Mouse (Mus musculus): ENCODE results near the gene Fitm1. TPM values are rescaled to one million over a fixed set of nuclear protein-coding genes. Genes with fewer than 3 reads are reported as not detected.

The Fitm1 gene
- polyA plus RNA-seq, 1 experiment from 2014 or later: not detected

- H3K27ac ChIP-seq (replicated peaks): no peak overlapping the region
- WGBS: 93% methylated on average over 11 of the region's 11 CpGs
- H3K4me2 ChIP-seq (replicated peaks): no peak overlapping the region
- peaks cover 10% of the 10 kb centered on the region; the same call in 1 of the 2 replicates for H3K4me1 ChIP-seq
- peaks cover 79% of the 10 kb centered on the region for H3K36me3 ChIP-seq
- no peak overlapping the region for H3K4me3 ChIP-seq
- no peak overlapping the region for H3K9ac ChIP-seq (replicated peaks)
- ATAC-seq (ENCODE audit: low FRiP score, low read depth): no peak
- H3K9me3 ChIP-seq: no peaks in the 10 kb centered on the region
- H3K27me3 ChIP-seq: no peaks in the 10 kb centered on the region
Observed at GRCm38 (mm10) chr14:55604823-55605222, 29.4 kb downstream of the Fitm1 start.

GRCm38 (mm10) chr14:55605743-55606459 is 30.5 kb downstream of the Fitm1 start:
- H3K4me3 ChIP-seq: no peak overlapping the region
- H3K4me2 ChIP-seq (replicated peaks): no peak overlapping the region
- H3K27me3 ChIP-seq: no peaks in the 10 kb centered on the region
- no peaks in the 10 kb centered on the region for H3K9me3 ChIP-seq
- ATAC-seq (ENCODE audit: low FRiP score, low read depth): no peak
- peaks cover 68% of the 10 kb centered on the region for H3K36me3 ChIP-seq
- peaks cover 10% of the 10 kb centered on the region; the same call in 1 of the 2 replicates for H3K4me1 ChIP-seq
- no peak overlapping the region for H3K27ac ChIP-seq (replicated peaks)
- H3K9ac ChIP-seq (replicated peaks): no peak overlapping the region
- WGBS: 95% methylated on average over 16 of the region's 16 CpGs

DNA sequence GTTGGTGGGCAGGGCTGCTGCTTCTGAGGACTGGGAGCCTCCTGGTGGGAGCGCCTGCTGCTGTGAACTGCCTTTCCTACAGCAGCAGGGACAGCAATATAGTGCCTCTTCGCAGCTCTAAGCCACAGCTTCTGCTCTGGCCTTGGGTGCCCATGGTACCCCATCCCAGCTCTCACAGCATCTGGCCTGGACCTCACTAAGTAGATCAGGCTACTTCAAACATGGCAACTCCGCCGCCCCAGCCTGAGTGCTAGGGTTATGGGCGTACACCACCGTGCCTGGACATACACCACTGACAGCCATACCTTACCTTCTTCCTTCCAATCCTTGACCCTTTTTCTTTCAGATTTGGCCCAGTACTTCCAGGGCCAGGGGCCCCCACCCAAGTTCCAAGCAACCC is 32.9 kb downstream of the Fitm1 start:
- Histone ChIP-seq H3K4me1 (peaks cover 10% of the 10 kb centered on the region; the same call in 1 of the 2 replicates), H3K27ac (replicated peaks) (no peak overlapping the region), H3K4me2 (replicated peaks) (no peak overlapping the region), H3K9me3 (no peaks in the 10 kb centered on the region), H3K27me3 (no peaks in the 10 kb centered on the region), H3K36me3 (peaks cover 44% of the 10 kb centered on the region), H3K4me3 (no peak overlapping the region), H3K9ac (replicated peaks) (no peak overlapping the region)
- no peak for ATAC-seq (ENCODE audit: low FRiP score, low read depth)
- WGBS: 97% methylated on average over 6 of the region's 6 CpGs

GRCm38 (mm10) chr14:55613346-55613745 is 37.9 kb downstream of the Fitm1 start:
- Histone ChIP-seq H3K4me3 (no peak overlapping the region), H3K4me1 (0 out of 2 replicates have a peak, but pooled peaks cover 5% of the 10 kb centered on the region), H3K9ac (replicated peaks) (no peak overlapping the region), H3K4me2 (replicated peaks) (no peak overlapping the region), H3K27me3 (peaks cover 6% of the 10 kb centered on the region), H3K9me3 (no peaks in the 10 kb centered on the region), H3K36me3 (peaks cover 12% of the 10 kb centered on the region), H3K27ac (replicated peaks) (no peak overlapping the region)
- WGBS: 78% methylated on average over 6 of the region's 6 CpGs
- no peak for ATAC-seq (ENCODE audit: low FRiP score, low read depth)

DNA sequence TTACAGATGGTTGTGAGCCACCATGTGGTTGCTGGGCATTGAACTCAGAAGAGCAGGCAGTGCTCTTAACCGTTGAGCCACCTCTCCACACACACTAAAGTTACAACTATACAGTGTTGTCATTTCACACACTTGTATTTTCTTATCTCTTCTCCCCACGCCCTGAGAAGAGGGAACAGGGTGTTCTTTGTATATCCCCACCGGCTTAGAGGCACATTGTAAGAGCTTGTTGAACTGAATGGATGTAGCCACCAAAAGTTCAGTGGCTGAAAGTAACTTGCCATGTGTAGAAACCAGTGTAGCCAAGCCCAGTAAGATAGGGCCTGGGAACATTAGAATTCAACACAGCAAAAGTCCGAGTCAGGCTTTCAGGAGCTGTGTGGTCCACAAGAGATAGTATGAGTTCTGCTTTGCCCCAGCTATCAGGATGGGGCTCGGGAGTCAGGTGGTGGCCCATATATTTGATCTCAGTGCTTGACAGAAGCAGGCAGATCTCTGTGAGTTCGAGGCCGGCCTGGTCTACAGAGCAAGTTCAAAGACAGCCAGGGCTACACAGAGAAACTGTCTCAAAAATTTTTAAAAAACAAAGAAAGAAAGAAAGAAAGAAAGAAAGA is 39.3 kb downstream of the Fitm1 start:
- H3K9ac ChIP-seq (replicated peaks): no peak overlapping the region
- no peak overlapping the region for H3K27ac ChIP-seq (replicated peaks)
- ATAC-seq (ENCODE audit: low FRiP score, low read depth): no peak
- no peak overlapping the region for H3K4me3 ChIP-seq
- no peaks in the 10 kb centered on the region for H3K36me3 ChIP-seq
- WGBS: 87% methylated on average over 7 of the region's 7 CpGs
- 0 out of 2 replicates have a peak, but pooled peaks cover 9% of the 10 kb centered on the region for H3K4me1 ChIP-seq
- H3K4me2 ChIP-seq (replicated peaks): no peak overlapping the region
- peaks cover 9% of the 10 kb centered on the region for H3K27me3 ChIP-seq
- H3K9me3 ChIP-seq: no peaks in the 10 kb centered on the region

GRCm38 (mm10) chr14:55615876-55616275 is 40.5 kb downstream of the Fitm1 start:
- no peaks in the 10 kb centered on the region for H3K9me3 ChIP-seq
- H3K4me1 ChIP-seq: 0 out of 2 replicates have a peak, but pooled peaks cover 9% of the 10 kb centered on the region
- no peak overlapping the region for H3K9ac ChIP-seq (replicated peaks)
- H3K27ac ChIP-seq (replicated peaks): no peak overlapping the region
- H3K36me3 ChIP-seq: no peaks in the 10 kb centered on the region
- 52% methylated on average over 2 of the region's 2 CpGs for WGBS
- ATAC-seq (ENCODE audit: low FRiP score, low read depth): no peak
- no peak overlapping the region for H3K4me2 ChIP-seq (replicated peaks)
- peaks cover 9% of the 10 kb centered on the region for H3K27me3 ChIP-seq
- H3K4me3 ChIP-seq: no peak overlapping the region

DNA sequence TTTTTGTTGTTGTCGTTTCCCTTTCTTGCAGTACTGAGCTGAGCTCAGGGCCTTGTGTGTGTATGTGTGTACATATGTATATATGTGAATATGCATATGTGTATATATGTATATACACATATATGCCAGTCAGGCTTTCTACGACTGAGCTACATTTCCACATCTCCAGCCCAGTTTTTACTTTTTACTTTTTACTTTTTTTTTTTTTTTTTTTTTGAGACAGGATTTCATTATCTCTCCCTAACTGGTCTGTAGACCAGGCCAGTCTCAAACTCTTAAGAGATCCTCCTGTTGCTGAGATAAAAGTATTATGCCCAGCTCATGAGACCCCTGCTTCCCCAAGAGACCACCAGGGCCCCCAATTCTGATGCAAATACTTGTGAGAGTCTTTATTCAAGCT is 41.4 kb downstream of the Fitm1 start:
- no peak overlapping the region for H3K27ac ChIP-seq (replicated peaks)
- no peak overlapping the region for H3K4me3 ChIP-seq
- H3K9ac ChIP-seq (replicated peaks): no peak overlapping the region
- 0 out of 2 replicates have a peak, but pooled peaks cover 9% of the 10 kb centered on the region for H3K4me1 ChIP-seq
- H3K36me3 ChIP-seq: no peaks in the 10 kb centered on the region
- ATAC-seq (ENCODE audit: low FRiP score, low read depth): no peak
- 63% methylated on average over 2 of the region's 2 CpGs for WGBS
- peaks cover 9% of the 10 kb centered on the region for H3K27me3 ChIP-seq
- H3K4me2 ChIP-seq (replicated peaks): no peak overlapping the region
- no peaks in the 10 kb centered on the region for H3K9me3 ChIP-seq

DNA sequence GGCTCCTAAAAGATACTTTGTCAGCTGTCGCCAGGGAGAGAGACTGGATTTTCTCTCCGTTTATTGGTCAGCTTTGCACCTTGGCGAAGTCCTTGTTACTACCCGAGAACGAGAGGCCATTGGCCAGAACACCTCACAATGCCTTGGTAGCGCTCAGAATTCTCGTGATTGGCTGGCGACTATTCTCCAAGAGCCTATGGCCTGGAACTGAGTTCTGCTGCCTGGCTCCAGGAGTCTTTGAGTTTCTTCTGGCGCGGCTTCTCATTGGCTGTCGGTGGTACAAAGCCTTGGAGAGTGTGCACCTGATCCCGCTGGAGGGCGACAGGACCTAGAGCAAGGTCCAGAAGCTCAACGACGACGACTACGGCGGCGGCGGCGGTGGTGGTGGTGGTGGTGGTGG is 42.4 kb downstream of the Fitm1 start, which contains the start of gene Rec8:
Gene Rec8 (plus strand): TSS at position 216 of the 400 bp plus-strand sequence.
- WGBS: 25% methylated on average over 21 of the region's 21 CpGs
- Histone ChIP-seq H3K27me3 (peaks cover 9% of the 10 kb centered on the region), H3K9ac (replicated peaks) (no peak within 1 kb of the TSS), H3K36me3 (no peaks in the 10 kb centered on the region), H3K4me1 (0 out of 2 replicates have a peak, but pooled peaks cover 9% of the 10 kb centered on the region), H3K9me3 (no peaks in the 10 kb centered on the region), H3K4me3 (peak within 1 kb of the TSS; percentile 19), H3K4me2 (replicated peaks) (peak within 1 kb of the TSS; percentile 30), H3K27ac (replicated peaks) (no peak within 1 kb of the TSS)
- ATAC-seq (ENCODE audit: low FRiP score, low read depth): peak; percentile 54; the same call in 1 of the 2 replicates

DNA sequence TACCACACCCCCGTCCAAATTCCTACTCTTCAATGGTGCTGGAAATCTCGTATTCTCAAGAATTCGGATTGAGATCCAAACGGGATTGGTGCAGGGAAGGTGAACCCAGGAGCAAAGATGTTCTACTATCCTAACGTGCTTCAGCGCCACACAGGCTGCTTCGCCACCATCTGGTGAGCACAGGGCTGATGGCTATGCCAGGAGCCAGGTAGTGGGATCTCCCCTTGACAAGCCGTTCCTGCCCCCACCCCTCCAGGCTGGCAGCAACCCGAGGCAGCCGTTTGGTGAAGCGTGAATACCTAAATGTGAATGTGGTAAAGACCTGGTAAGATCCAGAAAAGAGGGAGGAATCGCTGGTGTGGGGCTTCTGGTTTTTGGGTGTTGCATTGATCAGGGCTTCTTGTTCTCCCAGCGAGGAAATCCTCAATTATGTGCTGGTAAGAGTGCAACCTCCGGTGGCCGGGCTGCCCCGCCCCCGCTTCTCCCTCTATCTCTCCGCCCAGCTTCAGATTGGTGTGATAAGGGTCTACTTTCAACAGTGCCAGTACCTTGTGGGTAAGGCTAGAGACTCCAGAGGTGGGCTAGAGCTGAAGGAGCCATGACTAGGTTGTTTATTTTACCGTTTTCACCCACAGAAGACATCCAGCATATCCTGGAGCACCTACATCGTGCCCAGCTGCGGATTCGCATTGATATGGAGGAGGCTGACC is 43.2 kb downstream of the Fitm1 start:
- Histone ChIP-seq H3K27ac (replicated peaks) (no peak overlapping the region), H3K9me3 (no peaks in the 10 kb centered on the region), H3K36me3 (0 out of 2 replicates have a peak, but pooled peaks cover 1% of the 10 kb centered on the region), H3K27me3 (peaks cover 9% of the 10 kb centered on the region), H3K9ac (replicated peaks) (no peak overlapping the region), H3K4me2 (replicated peaks) (peak overlapping the region; percentile 30), H3K4me1 (0 out of 2 replicates have a peak, but pooled peaks cover 9% of the 10 kb centered on the region), H3K4me3 (peak overlapping the region; percentile 19)
- no peak for ATAC-seq (ENCODE audit: low FRiP score, low read depth)
- 53% methylated on average over 22 of the region's 22 CpGs for WGBS

Other genes with a start within 250 kb of the Fitm1 start
- gene Dhrs4, start 96.9 kb upstream of the Fitm1 start, polyA plus RNA-seq (2016; fragmentation: Nextera tagmentation; extraction: Ambion mirVana): 38.2 and 39.6 TPM in 2 replicates
- gene Carmil3, start 85.0 kb upstream of the Fitm1 start, polyA plus RNA-seq (2016; fragmentation: Nextera tagmentation; extraction: Ambion mirVana): 13.8 and 14.8 TPM in 2 replicates
- gene Cpne6, start 65.2 kb upstream of the Fitm1 start, polyA plus RNA-seq (2016; fragmentation: Nextera tagmentation; extraction: Ambion mirVana): 0.42 and 0.79 TPM in 2 replicates
- gene Nrl, start 50.6 kb upstream of the Fitm1 start, polyA plus RNA-seq (2016; fragmentation: Nextera tagmentation; extraction: Ambion mirVana): not detected in 2 replicates
- gene Pck2, start 35.4 kb upstream of the Fitm1 start, polyA plus RNA-seq (2016; fragmentation: Nextera tagmentation; extraction: Ambion mirVana): 16.8 and 22.0 TPM in 2 replicates
- gene Dcaf11, start 15.6 kb upstream of the Fitm1 start, polyA plus RNA-seq (2016; fragmentation: Nextera tagmentation; extraction: Ambion mirVana): 113 and 117 TPM in 2 replicates
- gene A730061H03Rik, start 15.2 kb upstream of the Fitm1 start, polyA plus RNA-seq (2016; fragmentation: Nextera tagmentation; extraction: Ambion mirVana): not detected in 2 replicates
- gene Psme1, start 2.5 kb downstream of the Fitm1 start, polyA plus RNA-seq (2016; fragmentation: Nextera tagmentation; extraction: Ambion mirVana): 122 and 127 TPM in 2 replicates
- 6.4 and 6.7 TPM in 2 replicates for gene Emc9, start 9.7 kb downstream of the Fitm1 start, polyA plus RNA-seq (2016; fragmentation: Nextera tagmentation; extraction: Ambion mirVana)
- gene Psme2, start 15.5 kb downstream of the Fitm1 start, polyA plus RNA-seq (2016; fragmentation: Nextera tagmentation; extraction: Ambion mirVana): 192 and 215 TPM in 2 replicates
- gene Rnf31, start 16.1 kb downstream of the Fitm1 start, polyA plus RNA-seq (2016; fragmentation: Nextera tagmentation; extraction: Ambion mirVana): 20.0 and 20.5 TPM in 2 replicates
- gene Irf9, start 28.0 kb downstream of the Fitm1 start, polyA plus RNA-seq (2016; fragmentation: Nextera tagmentation; extraction: Ambion mirVana): 9.4 and 11.5 TPM in 2 replicates
- 6.6 and 7.3 TPM in 2 replicates for gene Rec8, start 42.4 kb downstream of the Fitm1 start, polyA plus RNA-seq (2016; fragmentation: Nextera tagmentation; extraction: Ambion mirVana)
- 78.5 and 85.4 TPM in 2 replicates for gene Ipo4, start 60.3 kb downstream of the Fitm1 start, polyA plus RNA-seq (2016; fragmentation: Nextera tagmentation; extraction: Ambion mirVana)
- 3.5 and 4.9 TPM in 2 replicates for gene Gm49378, start 62.3 kb downstream of the Fitm1 start, polyA plus RNA-seq (2016; fragmentation: Nextera tagmentation; extraction: Ambion mirVana)
- 64.0 and 66.1 TPM in 2 replicates for gene Tm9sf1, start 68.2 kb downstream of the Fitm1 start, polyA plus RNA-seq (2016; fragmentation: Nextera tagmentation; extraction: Ambion mirVana)
- 0.63 and 0.80 TPM in 2 replicates for gene Tssk4, start 74.6 kb downstream of the Fitm1 start, polyA plus RNA-seq (2016; fragmentation: Nextera tagmentation; extraction: Ambion mirVana)
- 63.8 and 67.2 TPM in 2 replicates for gene Mdp1, start 84.9 kb downstream of the Fitm1 start, polyA plus RNA-seq (2016; fragmentation: Nextera tagmentation; extraction: Ambion mirVana)
- gene Gmpr2, start 96.3 kb downstream of the Fitm1 start, polyA plus RNA-seq (2016; fragmentation: Nextera tagmentation; extraction: Ambion mirVana): 56.4 and 64.8 TPM in 2 replicates
- gene Nedd8, start 96.5 kb downstream of the Fitm1 start, polyA plus RNA-seq (2016; fragmentation: Nextera tagmentation; extraction: Ambion mirVana): 515 and 554 TPM in 2 replicates
- gene Tinf2, start 106.2 kb downstream of the Fitm1 start, polyA plus RNA-seq (2016; fragmentation: Nextera tagmentation; extraction: Ambion mirVana): 53.5 and 55.4 TPM in 2 replicates
- gene Tgm1, start 138.3 kb downstream of the Fitm1 start, polyA plus RNA-seq (2016; fragmentation: Nextera tagmentation; extraction: Ambion mirVana): 0.56 and 0.59 TPM in 2 replicates
- gene Rabggta, start 146.6 kb downstream of the Fitm1 start, polyA plus RNA-seq (2016; fragmentation: Nextera tagmentation; extraction: Ambion mirVana): 34.7 and 35.3 TPM in 2 replicates
- gene Dhrs1, start 170.1 kb downstream of the Fitm1 start, polyA plus RNA-seq (2016; fragmentation: Nextera tagmentation; extraction: Ambion mirVana): 64.8 and 65.9 TPM in 2 replicates
- 44.1 and 45.9 TPM in 2 replicates for gene Nop9, start 170.1 kb downstream of the Fitm1 start, polyA plus RNA-seq (2016; fragmentation: Nextera tagmentation; extraction: Ambion mirVana)
- not detected in 2 replicates for gene Cideb, start 182.8 kb downstream of the Fitm1 start, polyA plus RNA-seq (2016; fragmentation: Nextera tagmentation; extraction: Ambion mirVana)
- 0.24 and 0.41 TPM in 2 replicates for gene Ltb4r2, start 185.8 kb downstream of the Fitm1 start, polyA plus RNA-seq (2016; fragmentation: Nextera tagmentation; extraction: Ambion mirVana)
- 0.13 TPM in 1 of 2 replicates, not detected in the other for gene Ltb4r1, start 190.3 kb downstream of the Fitm1 start, polyA plus RNA-seq (2016; fragmentation: Nextera tagmentation; extraction: Ambion mirVana)
- 6.6 and 7.9 TPM in 2 replicates for gene Adcy4, start 208.5 kb downstream of the Fitm1 start, polyA plus RNA-seq (2016; fragmentation: Nextera tagmentation; extraction: Ambion mirVana)
- gene Ripk3, start 213.2 kb downstream of the Fitm1 start, polyA plus RNA-seq (2016; fragmentation: Nextera tagmentation; extraction: Ambion mirVana): 5.3 and 8.3 TPM in 2 replicates
- gene Nfatc4, start 247.5 kb downstream of the Fitm1 start, polyA plus RNA-seq (2016; fragmentation: Nextera tagmentation; extraction: Ambion mirVana): 20.2 and 24.0 TPM in 2 replicates